Mouse (Mus musculus): ENCODE measurements around the gene Hist1h4b.
"Not testable (repeated sequence)": the region's sequence is repeated elsewhere in the genome, so short reads cannot be mapped to it uniquely, and the experiment has no call there.

The Hist1h4b gene

DNA sequence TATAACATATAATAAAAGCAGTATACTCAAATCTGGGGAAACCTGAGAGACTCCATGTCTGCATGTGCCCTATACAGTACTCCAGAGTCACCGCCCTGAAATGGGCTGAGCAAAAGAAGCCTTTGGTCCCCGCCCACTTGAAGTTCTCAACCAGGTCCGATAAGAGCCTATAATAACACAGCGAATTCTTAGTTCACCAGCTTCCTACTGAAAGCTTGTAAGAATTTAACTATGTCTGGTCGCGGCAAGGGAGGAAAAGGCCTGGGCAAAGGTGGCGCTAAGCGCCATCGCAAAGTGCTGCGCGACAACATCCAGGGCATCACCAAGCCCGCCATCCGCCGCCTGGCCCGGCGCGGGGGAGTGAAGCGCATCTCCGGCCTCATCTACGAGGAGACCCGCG, at the start of gene Hist1h4b:
Hist1h4b (plus strand) TSS at position 224 of the 400 bp plus-strand sequence.
- peak; percentile 91 for DNase-seq

DNA sequence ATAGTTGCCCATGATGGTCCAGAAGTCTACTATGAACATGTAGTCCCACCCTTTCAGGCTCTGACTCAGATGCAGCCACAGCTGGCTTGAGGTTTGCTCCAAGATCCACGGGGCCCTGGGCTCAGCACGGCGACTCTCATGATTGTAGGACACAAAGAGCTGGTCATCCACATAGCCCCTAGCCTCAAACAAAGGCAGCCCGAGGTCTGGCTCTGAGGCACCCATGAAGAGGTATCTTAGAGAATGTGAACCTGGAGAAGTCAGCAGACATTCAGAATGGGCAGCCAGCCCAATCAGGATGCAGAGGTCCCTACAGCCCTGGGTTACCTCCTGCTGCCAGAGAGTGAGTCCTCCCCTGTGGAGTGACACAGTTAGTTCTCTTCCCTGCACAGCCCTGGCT, 48.8 kb upstream of the Hist1h4b start:
- DNase-seq, result no peak

DNA sequence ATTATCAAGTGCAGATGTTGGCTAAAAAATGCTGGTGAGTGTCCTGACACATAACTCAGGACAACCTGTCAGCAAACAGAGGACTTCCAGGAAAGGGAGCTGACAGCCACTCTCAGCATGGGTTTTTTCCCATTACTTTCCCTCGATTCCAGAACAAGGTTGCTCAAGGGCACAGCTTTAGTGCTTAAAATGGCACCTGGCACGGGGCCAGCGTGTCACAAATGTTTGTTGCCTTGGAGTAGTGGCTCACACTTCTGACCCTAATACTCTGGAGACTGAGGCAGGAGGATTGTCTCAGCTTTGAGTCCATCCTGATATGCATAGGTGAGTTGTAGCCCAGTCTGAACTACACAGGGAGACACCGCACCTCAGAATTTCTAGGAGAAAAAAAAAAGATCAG, 48.2 kb upstream of the Hist1h4b start:
- DNase-seq, result no peak

DNA sequence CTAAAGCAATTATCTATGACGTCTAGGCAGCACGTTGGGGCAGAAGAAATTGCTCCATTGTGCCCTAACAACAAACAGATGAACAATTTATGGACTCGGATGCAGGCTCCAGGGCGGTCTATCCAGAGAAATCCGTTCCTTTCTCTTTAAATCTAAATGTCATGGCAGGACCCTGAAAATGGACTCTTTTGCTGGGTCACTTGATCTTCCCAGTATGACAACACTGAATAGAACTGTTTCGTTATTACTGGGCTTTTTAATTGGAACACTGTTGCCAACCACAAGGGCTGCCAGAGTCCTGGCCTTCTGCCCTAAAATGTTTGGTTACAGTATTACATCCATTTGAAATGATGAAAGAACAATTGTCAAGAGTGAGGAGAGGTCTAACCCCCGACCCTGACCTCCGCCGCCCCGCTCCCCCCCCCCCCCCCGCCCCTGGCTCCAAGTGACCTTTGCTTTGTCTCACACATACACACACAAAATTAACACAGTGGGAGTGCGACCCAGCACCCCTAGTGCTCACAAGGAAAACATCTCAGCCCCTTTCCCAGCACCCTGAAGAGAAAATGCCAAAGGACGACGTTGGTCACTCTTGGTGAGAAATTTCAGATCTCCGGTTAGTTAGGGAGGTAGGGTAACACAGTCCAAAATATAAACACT, 47.0 kb upstream of the Hist1h4b start:
- no peak for DNase-seq

DNA sequence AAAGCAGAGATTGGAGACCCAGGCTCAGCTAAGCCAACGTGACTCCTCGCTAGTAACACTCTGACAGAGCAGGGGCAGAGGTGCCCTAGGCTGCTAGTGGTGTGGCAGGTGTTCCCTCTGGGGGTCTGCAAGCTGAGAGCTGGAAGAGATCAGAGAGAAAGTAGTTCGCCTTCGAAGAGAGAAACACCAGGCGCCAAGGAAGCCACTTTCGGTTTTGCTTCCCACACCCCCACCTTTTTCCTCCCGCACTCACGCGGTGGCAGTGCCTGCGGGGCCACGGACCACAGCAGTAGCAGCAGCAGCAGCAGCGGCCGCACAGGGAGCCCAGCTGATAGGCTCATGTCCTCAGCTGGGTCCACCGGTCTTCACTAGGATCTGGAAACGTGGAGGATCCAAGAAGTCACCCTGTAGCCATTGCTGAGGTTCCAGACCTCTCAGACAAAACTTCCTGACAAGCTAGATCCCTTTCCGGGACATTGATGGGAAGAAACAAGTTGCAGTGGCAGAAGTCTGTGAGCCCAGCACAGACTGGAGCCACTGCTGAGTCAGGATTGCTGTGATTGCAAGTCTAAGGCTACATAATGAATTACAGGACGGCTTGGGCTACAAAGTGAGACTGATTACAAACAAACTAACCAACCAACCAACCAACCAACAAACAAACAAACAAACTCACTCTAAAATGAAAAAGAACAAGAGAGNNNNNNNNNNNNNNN, 46.3 kb upstream of the Hist1h4b start, which contains the start of gene Hfe:
Hfe (minus strand) TSS at position 481 of the 716 bp plus-strand sequence.
- DNase-seq, result peak; percentile 58

DNA sequence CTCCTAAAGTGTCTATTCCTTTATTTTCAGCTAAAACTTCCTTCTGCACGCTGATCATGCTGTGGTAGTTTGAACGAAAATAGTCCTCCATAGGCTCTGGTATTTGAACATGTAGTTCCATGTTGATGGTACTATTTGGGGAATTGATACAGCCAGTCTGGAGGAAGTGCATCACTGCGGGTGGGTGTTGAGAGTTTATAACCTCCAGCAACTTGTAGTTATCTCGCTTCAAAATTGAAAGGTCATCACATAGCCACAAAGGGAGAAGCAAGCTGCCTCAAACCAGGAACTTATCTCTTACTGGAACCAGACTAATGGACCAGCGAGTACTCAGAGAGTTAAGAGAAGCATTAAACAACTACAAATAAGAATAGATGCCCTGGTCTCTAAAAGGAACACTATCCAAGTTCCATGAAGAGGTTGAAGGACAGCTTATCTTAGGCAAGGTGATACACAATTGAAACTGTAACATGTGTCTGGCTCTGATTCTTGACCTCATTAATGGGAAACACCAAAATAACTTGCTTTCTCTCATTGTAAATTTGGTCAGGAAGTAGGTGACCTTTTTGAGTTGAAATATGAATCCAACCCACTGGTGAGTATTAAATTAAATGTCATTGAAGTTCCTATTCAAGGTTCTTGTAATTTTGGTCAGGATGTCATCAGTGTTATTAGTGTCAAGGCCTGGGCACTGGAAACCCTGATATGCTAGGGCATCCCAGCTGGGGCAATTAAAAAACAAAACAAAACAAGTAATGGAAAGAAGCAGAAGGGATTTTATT, 40.4 kb upstream of the Hist1h4b start:
- no peak for DNase-seq

DNA sequence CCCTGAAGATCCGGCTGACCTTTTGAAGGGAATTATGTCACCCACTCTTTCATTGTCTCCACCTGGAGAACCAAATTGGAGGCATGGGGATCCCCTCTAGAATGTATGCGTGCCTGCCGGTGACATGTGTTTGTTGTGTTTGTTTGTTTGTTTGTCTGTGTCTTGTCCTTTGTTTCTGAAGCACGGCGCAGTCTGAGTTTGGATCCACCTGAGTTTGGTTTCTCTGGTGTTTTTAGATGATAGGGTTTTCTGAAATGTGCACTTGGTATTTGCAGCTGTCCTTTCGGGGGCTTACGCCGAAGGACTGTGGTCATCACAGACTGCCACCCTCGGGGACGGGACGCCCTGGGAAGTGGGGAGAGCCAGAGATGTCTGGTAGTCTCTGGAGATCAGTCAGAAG, 39.6 kb upstream of the Hist1h4b start:
- no peak for DNase-seq

DNA sequence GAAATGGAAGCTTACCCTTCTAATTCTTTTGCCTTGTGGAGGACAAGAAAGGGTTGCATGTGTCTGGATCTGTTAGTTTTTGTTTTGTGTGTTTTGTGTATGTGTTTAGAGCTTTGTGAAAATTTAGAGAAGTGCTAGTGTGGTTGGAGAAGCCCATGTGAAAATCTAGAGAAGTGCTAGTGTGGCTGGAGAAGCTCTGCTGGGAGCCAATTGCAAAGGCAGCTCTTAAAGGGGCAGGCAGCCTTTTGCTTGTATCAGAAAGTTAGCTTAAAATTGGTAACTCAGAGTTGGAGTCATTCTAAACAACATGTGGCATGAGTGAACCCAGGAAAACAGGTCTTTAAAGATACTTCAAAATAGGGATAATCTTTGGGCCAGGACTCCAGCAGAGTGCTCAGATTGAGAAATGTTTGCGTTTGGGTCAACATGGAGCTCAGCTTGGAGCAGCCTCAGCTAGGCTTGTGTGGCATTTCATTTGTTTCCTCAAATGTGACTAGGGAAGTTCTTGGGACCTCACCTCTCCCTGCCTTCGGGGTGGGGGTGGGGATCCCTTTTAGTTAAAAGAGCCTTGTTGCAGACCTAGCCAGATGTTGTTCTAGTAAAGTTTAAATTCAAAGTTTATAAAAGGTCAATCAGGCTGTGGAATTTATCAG, 39.1 kb upstream of the Hist1h4b start:
- DNase-seq, result not testable (repeated sequence)

DNA sequence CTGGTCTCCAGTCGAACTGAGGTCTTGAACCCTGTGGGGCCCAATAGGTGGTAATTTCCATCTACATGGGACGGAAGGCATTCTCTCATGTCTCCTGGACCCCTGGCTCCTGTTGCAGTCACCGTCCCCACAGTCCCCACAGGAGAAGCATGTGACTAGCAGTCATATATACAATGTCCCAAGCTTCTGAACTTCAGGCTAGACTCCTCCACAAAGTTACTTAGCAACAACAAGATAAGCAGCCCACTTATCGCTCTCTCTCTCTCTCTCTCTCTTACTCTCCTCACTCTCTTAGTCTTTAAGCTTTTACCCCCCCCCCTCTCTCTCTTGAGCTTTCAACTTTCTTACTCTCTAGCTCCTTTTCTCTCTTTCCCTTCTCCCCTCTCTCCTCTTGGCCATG, 32.6 kb upstream of the Hist1h4b start:
- no peak for DNase-seq

DNA sequence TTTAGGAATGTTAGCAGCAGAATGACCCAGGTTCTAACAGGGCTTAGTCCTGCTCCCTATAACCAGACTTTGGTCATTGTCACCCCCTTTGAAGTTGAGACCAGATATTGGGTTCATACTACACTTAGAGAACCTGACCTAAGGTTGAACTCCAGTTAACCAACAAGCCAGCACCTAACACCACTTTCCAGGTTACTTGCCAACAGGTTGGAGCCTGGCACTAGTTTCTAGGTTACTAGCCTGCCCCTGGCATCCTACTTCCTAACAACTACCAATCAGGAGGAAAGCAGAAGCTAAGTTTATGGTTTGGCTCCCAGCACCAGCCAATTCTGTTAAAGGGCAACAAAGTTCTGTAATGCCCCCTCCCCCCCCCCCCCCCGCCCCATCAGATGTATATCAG, 31.6 kb upstream of the Hist1h4b start:
- no peak for DNase-seq

DNA sequence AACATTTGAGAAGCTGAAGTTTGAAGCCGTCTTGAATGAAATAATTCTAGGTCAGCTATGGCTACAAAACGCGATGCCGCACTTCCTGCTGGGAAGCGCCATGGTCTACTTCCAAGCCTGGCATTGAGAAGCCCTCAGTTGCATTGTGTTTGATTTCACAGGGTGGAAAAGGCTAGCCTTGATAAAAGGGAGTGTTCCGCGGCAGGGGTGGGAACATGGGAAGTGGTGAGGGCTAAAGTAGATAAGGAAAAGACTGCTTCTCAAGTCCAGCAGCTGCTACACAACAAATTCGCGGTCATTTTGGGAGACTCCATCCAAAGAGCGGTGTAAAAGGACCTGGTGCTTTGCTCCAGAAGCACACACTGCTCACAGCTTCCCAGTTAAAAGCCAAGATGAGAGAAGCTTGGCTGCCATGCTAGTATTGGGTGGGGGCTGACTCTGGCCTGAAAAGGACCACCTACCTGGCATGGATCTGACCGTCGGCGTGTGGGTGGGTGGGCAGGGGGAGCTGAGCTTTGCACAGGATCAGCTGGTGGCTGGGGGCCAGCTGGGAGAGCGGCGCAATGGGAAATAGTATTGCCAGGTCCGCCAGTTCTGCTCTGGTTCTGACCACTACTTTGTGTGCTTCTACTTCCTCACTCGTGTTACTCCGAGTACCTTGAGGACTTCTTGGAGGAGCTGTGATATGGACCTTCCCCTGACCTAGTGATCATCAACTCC, 28.2 kb upstream of the Hist1h4b start:
- no peak for DNase-seq

DNA sequence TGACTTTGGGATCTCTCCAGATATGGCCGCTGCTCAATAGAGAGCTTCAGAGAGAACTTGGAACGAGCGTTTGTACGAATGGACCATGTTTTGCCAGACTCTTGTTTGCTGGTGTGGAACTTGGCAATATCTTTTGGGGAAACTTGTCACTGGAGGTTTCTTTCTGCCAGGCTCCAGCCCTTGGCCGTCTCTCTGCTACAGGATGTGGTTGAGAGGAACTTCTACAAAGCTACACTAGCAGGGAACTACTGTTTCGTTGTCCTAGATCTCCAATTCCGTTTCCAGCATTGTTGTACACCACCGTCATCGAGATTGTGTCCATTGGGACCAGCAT, 27.7 kb upstream of the Hist1h4b start:
- no peak for DNase-seq

DNA sequence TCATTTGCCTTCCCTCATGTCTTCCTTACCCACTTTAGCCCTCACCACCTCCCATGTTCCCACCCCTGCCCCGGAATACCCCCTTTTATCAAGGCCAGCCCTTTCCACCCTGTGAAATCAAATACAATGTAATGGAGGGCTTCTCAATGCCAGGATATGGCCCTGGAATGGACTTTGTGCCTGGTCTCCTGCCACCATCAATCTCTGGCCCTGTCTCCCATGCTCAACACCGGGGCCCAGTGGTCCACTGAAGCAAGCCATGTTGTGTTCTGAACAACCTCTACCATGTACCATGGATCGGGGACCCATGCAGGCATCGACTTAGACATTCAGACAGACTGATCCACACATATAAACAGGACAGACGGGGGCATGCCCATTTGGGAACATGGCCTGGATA, 27.1 kb upstream of the Hist1h4b start:
- no peak for DNase-seq

DNA sequence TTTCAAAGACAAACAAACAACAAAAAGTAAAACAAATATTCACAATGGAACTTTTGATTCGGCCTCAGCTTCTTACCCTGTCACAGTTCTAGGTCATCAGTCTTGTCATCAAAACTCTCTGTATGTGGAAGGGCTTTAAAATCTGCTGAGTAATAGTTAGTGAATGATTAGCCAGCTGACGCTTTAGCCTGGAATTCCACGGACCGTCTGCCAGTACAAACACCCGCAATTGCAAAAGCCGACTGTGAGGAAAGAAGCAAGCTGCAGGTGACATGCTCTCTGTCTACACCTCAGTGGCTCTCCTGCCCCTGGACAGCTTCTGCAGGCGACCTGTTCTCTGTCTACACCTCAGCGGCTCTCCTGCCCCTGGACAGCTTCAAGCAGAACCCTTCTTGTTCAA, 26.3 kb upstream of the Hist1h4b start:
- DNase-seq, result no peak

DNA sequence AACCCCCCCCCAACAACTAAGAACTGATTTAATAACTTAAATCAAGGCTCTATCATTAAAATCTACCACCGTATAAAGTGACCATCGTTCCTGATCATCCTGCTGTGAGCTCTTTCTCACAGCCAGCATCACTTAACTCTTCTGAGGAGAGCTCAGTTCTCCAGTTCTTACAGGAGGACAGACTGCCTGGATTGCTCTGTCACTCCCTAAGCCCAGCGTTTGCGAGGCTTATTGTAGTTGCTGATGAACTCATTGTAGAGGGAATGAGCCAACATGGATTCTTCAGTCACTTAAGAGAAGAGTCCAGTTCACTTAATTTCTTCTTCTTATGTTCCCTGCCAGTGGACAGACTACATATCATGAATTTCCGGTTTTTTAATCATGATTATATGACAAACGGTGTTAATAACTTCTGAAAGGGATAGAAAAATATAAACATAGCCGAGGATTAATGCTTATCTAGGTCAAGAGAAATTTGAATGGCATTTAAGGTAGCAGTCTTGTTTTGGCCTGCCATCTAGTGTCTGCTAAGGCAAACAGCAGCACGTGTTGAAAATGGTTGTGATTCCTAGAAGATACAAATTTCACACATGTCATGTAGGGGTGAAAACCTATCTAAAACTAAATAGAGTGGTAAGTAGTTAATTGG, 24.5 kb upstream of the Hist1h4b start:
- DNase-seq, result no peak

DNA sequence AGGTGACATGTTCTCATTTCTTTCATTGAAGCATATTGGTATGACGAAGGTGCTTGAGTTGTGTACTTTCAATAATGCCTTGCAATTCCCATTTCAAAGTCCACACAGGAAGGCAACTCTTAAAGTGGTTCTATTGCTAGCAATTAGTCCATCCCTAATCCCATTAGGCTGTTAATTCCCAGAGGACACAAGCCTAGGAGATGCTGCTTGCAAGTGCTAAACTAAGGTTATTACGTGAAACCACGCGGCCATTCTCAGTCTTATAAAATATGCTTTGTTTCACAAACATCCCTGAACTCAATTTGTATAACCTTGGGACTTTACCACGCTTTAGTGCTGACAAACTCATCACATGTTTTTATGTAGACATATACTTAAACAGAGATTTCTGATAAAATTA, 19.7 kb upstream of the Hist1h4b start:
- DNase-seq, result no peak

DNA sequence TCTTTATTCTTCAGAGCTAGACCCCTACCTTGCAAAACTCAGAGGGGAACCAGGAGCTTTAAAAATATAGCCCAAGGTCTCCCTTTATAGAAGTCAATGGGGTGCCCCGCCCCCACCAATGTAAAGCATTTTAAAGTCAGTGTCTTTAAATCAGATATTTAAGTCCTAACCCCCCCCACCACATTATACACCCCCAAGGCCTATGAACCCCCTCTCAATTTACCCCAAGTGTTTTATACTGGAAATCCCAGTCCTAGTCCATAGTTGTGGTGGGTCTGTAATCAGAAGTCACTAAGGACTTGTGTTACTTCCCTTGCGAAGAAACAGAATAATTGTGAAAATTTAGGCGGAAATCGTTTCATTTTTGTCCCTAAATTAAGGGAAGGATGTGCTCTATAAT, 18.8 kb upstream of the Hist1h4b start:
- no peak for DNase-seq

DNA sequence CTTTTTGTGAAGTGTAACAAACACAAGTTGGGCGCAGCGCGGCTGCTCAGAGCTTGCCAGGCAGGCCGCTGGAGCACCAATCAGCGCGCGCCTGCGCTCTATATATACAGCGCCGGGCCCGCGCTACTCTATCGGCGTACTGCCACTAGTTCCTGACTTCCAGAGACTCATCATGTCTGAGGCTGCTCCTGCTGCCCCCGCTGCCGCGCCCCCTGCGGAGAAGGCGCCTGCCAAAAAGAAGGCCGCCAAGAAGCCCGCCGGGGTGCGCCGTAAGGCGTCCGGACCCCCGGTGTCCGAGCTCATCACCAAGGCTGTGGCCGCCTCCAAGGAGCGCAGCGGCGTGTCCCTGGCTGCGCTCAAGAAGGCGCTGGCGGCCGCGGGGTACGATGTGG, 18.1 kb upstream of the Hist1h4b start, which contains the start of gene Hist1h1c:
Hist1h1c (plus strand) TSS at position 132 of the 392 bp plus-strand sequence.
- peak; percentile 91 for DNase-seq

DNA sequence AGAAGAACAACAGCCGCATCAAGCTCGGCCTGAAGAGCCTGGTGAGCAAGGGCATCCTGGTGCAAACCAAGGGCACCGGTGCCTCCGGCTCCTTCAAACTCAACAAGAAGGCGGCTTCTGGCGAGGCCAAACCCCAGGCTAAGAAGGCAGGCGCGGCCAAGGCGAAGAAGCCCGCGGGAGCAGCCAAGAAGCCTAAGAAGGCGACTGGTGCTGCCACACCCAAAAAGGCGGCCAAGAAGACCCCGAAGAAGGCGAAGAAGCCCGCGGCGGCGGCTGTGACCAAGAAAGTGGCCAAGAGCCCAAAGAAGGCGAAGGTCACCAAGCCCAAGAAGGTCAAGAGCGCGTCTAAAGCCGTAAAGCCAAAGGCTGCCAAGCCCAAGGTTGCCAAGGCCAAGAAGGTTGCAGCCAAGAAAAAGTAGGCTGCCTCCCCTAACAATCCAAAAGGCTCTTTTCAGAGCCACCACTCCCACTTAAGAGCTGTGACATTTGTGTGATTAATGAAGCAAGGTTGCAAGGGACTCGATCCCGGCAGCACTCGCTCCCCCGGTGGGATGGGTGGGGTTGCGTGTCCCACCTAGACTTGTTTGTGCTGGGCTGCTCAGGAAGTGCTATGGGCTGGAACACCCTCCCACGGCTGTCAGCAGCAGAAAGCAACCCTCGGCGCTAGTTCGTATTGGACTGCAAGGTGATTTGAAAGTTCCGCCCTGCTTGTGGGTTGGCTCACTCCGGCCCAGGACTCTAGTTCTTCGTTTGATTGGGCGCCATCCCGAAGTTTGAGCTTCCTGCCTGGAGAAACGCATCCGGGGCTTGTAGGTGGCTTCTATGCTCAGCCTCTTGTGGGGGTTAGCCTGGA, 17.5 kb upstream of the Hist1h4b start:
- peak; percentile 92 for DNase-seq

DNA sequence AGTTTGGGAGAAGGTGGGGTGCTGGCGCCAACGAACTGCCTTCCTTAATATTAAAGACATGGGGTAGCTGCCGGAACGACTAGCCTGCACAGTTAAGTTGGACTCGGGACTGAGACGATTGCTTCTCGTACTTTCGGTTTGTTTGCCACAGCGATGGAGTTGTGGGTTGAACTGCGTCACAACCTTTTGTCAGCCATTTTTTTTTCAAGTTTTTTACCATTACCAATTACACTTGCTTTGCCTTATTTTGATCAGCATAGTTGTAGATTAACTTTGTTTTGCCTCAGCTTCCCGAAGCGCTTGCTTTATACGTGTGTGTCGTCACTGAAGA, 16.9 kb upstream of the Hist1h4b start:
- DNase-seq, result no peak

DNA sequence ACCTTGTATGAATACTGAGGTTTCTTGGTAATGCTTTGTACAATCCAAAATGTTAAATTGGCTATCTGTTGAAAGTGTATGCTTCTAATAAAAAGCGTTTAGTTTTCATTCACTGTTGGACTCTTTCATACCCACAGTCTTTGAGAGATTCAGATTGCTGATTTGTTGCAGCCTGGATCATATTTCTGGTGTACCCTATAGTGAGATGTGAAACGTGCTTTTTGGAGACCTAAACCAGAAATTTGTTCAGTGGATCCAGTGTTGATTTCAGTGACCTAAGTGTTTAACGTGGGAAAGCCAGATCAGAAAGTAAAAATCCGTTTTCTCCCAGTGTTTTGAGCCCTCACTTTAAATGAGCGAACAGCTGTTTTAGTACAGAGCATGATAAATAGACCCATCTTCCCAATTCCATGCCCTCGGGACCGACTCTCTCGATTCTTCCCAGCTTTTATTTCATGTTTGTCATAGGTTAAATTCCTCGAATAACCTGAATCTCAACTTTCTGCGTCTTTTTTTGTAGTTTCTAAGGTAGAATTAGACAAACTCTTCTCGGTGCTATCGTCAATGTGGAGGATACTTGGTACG, 16.5 kb upstream of the Hist1h4b start:
- DNase-seq, result no peak
